Mouse (Mus musculus) E14TG2a.4 (cell line): ENCODE results near the gene Rev1.

Source experiments
- CTCF ChIP-seq: conservative IDR thresholded peaks from 2 replicates; pipeline ENCODE4 v1.5.1; 2014; ENCODE audit warnings: low read length
- POU5F1 ChIP-seq: IDR thresholded peaks from 2 replicates; pipeline ENCODE4 v1.6.1; 2014; ENCODE audit warnings: low read length, borderline replicate concordance

- no peak for TF ChIP-seq CTCF
- no peak for TF ChIP-seq POU5F1
Measured at GRCm38 (mm10) chr1:38011647-38012046, 118.0 kb downstream of the Rev1 start.
